Mouse (Mus musculus): ENCODE results near the gene Pla2g12a.

Gene Pla2g12a
- long read RNA-seq, experiment 1, transcript Pla2g12a-201 (4 exons, 1,561 nt), result major isoform, 54 of 59 reads
- long read RNA-seq, experiment 1, partial matches to known transcripts, result 1 of 59 reads
- long read RNA-seq, experiment 1, other reads (novel, unspliced or antisense), result 0 of 59 reads
- long read RNA-seq, experiment 2, transcript Pla2g12a-201 (4 exons, 1,561 nt), result major isoform, 96 of 100 reads
- long read RNA-seq, experiment 2, partial matches to known transcripts, result 1 of 100 reads
- long read RNA-seq, experiment 2, other reads (novel, unspliced or antisense), result 1 of 100 reads

GRCm38 (mm10) chr3:129878405-129879021 is at the start of gene Pla2g12a:
TSS of gene Pla2g12a (plus strand) at chr3:129878606.
- intact Hi-C loops (cut with DNase I), result loop anchor here (1.0 to 5.0 kb wide), 2 partner anchors 23 to 51 kb away; partner anchors contain the start of gene Casp6

GRCm38 (mm10) chr3:129830626-129831025 is 47.8 kb upstream of the Pla2g12a start:
- intact Hi-C loops (cut with DNase I), result no loop called here

GRCm38 (mm10) chr3:129831035-129831568 is 47.3 kb upstream of the Pla2g12a start, which contains the start of gene Gar1:
TSS of gene Gar1 (minus strand) at chr3:129831396.
- intact Hi-C loops (cut with DNase I), result no loop called here

- intact Hi-C loops (cut with DNase I), result no loop called here
These were observed 42.9 kb upstream of the Pla2g12a start, which contains the start of gene Cfi for GRCm38 (mm10) chr3:129835388-129835934. TSS of gene Cfi (plus strand) at chr3:129835884.

GRCm38 (mm10) chr3:129836051-129836697 is 42.2 kb upstream of the Pla2g12a start:
- intact Hi-C loops (cut with DNase I), result no loop called here

GRCm38 (mm10) chr3:129836965-129837364 is 41.4 kb upstream of the Pla2g12a start:
- intact Hi-C loops (cut with DNase I), result no loop called here

- intact Hi-C loops (cut with DNase I), result no loop called here
These were observed 40.4 kb upstream of the Pla2g12a start for GRCm38 (mm10) chr3:129838017-129838416.

- intact Hi-C loops (cut with DNase I), result no loop called here
These were observed 32.5 kb upstream of the Pla2g12a start for GRCm38 (mm10) chr3:129845868-129846267.

GRCm38 (mm10) chr3:129846846-129847245 is 31.6 kb upstream of the Pla2g12a start:
- intact Hi-C loops (cut with DNase I), result no loop called here

GRCm38 (mm10) chr3:129862592-129862991 is 15.8 kb upstream of the Pla2g12a start:
- intact Hi-C loops (cut with DNase I), result loop anchor here (2.0 kb wide), 1 partner anchor 218 kb away; no protein-coding TSS in a partner anchor

GRCm38 (mm10) chr3:129863698-129864097 is 14.7 kb upstream of the Pla2g12a start:
- intact Hi-C loops (cut with DNase I), result loop anchor here (2.0 kb wide), 1 partner anchor 217 kb away; no protein-coding TSS in a partner anchor

- intact Hi-C loops (cut with DNase I), result loop anchor here (5.0 kb wide), 1 partner anchor 50 kb away; no protein-coding TSS in a partner anchor
These were observed 1.1 kb upstream of the Pla2g12a start for GRCm38 (mm10) chr3:129877327-129877726.

GRCm38 (mm10) chr3:129879131-129879757 is 838 bp downstream of the Pla2g12a start:
- intact Hi-C loops (cut with DNase I), result loop anchor here (1.0 to 5.0 kb wide), 2 partner anchors 22 to 52 kb away; partner anchors contain the start of gene Casp6

GRCm38 (mm10) chr3:129879913-129880312 is 1.5 kb downstream of the Pla2g12a start:
- intact Hi-C loops (cut with DNase I), result loop anchor here (1.0 to 5.0 kb wide), 2 partner anchors 21 to 53 kb away; partner anchors contain the start of gene Casp6

GRCm38 (mm10) chr3:129880925-129881593 is 2.7 kb downstream of the Pla2g12a start:
- intact Hi-C loops (cut with DNase I), result no loop called here

GRCm38 (mm10) chr3:129885577-129885976 is 7.2 kb downstream of the Pla2g12a start:
- intact Hi-C loops (cut with DNase I), result no loop called here

GRCm38 (mm10) chr3:129886430-129886829 is 8.0 kb downstream of the Pla2g12a start:
- intact Hi-C loops (cut with DNase I), result no loop called here

- intact Hi-C loops (cut with DNase I), result no loop called here
These were observed 9.5 kb downstream of the Pla2g12a start for GRCm38 (mm10) chr3:129887779-129888517.

- intact Hi-C loops (cut with DNase I), result no loop called here
These were observed 13.6 kb downstream of the Pla2g12a start for GRCm38 (mm10) chr3:129892003-129892402.
